Mouse (Mus musculus): ENCODE results near the gene Igfbp2. TPM values are rescaled to one million over a fixed set of nuclear protein-coding genes. Genes with fewer than 3 reads are reported as not detected.

Igfbp2 gene
- total and polyA plus RNA-seq, 2 experiments from 2014 or later, result 10.2 to 140 TPM

DNA sequence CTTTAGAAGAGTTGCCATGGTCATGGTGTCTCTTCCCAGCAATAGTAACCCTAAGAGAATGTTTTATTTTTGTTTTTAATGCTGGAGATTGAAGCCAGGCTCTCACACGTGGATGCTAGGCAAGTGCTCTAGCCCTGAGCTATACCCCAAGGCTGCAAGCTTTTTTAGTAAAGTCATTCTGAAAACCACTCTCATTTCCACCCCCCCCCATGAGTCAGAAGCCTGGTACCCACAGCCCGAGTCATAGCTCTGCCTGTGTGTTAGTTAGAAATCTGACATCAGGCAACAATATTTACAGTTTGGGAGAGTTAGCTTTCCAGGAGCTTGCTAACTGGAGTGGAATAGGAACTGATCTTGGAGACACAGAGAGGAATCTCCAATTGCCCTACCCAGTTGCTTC, 25.9 kb upstream of the Igfbp2 start:
- no peak overlapping the region for H3K4me3 ChIP-seq (ENCODE audit: low read depth, low read length)
- no peak for TF ChIP-seq EP300 (IDR thresholded peaks at IDR 0.05; ENCODE audit: low read depth)
- TF ChIP-seq CTCF (IDR thresholded peaks at IDR 0.05; ENCODE audit: low read depth), result no peak
- no peak for DNase-seq (ENCODE audit: low spot score)
- H3K36me3 ChIP-seq (replicated peaks; ENCODE audit: control insufficient read depth, insufficient read depth, low read length), result no peaks in the 10 kb centered on the region
- H3K9ac ChIP-seq (replicated peaks; ENCODE audit: low read depth, low read length), result no peak overlapping the region
- WGBS, result 82% methylated on average over 2 of the region's 2 CpGs
- ATAC-seq (ENCODE audit: insufficient read depth, low read depth), result no peak
- no peaks in the 10 kb centered on the region for H3K9me3 ChIP-seq (replicated peaks; ENCODE audit: control insufficient read depth, low read length)
- H3K27ac ChIP-seq (ENCODE audit: low read depth), result no peak overlapping the region
- H3K27me3 ChIP-seq (ENCODE audit: control insufficient read depth, insufficient read depth, low read length), result no peaks in the 10 kb centered on the region
- no peaks in the 10 kb centered on the region for H3K4me1 ChIP-seq (ENCODE audit: control insufficient read depth, insufficient read depth)
- H3K4me2 ChIP-seq (ENCODE audit: low read depth, low read length), result no peak overlapping the region

DNA sequence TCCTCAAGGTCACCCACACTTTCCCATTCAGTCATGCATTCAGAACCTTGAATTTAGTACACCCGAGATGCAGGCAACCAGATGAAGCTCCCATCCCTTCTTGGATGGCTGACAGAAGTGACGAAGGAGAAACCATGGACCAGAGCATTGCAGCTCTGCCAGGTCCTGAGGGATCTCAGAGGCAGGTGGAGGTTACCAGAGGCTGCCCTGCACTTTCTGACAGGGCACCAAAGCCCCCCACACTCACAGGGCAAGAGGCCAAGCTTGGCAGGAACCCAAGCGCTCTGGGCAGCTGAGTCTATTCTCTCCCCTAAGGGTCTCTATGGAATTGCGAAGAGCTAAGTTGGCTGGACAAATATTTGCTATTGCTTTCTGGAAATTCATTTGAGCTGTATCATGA, 20.3 kb upstream of the Igfbp2 start:
- ATAC-seq (ENCODE audit: insufficient read depth, low read depth), result no peak
- no peak overlapping the region for H3K4me2 ChIP-seq (ENCODE audit: low read depth, low read length)
- H3K27me3 ChIP-seq (ENCODE audit: control insufficient read depth, insufficient read depth, low read length), result no peaks in the 10 kb centered on the region
- no peak for DNase-seq (ENCODE audit: low spot score)
- H3K4me1 ChIP-seq (ENCODE audit: control insufficient read depth, insufficient read depth), result no peaks in the 10 kb centered on the region
- H3K9me3 ChIP-seq (replicated peaks; ENCODE audit: control insufficient read depth, low read length), result no peaks in the 10 kb centered on the region
- no peak overlapping the region for H3K27ac ChIP-seq (ENCODE audit: low read depth)
- no peaks in the 10 kb centered on the region for H3K36me3 ChIP-seq (replicated peaks; ENCODE audit: control insufficient read depth, insufficient read depth, low read length)
- H3K9ac ChIP-seq (replicated peaks; ENCODE audit: low read depth, low read length), result no peak overlapping the region
- TF ChIP-seq EP300 (IDR thresholded peaks at IDR 0.05; ENCODE audit: low read depth) (no peak), CTCF (IDR thresholded peaks at IDR 0.05; ENCODE audit: low read depth) (no peak)
- 65% methylated on average over 4 of the region's 4 CpGs for WGBS
- no peak overlapping the region for H3K4me3 ChIP-seq (ENCODE audit: low read depth, low read length)

DNA sequence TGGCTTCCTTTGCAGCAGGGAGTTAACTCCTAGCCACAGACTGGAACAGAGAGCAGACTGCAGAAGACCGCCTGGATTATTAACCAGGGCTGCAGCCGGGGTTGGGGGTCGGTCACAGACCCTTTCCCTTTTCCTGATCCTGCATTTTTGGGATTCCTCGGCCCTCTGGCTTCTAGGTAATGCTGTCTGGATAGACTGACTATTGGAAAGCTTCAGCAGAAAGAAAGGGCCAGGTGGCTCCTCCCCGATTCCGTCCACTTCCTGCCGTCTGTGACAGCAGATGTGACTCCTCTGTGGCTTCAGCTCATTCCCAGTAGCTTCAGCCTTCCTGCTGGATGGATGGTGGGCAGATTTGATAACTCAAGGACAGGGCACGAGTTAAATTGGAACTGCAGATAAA, 19.3 kb upstream of the Igfbp2 start:
- 36% methylated on average over 8 of the region's 8 CpGs for WGBS

DNA sequence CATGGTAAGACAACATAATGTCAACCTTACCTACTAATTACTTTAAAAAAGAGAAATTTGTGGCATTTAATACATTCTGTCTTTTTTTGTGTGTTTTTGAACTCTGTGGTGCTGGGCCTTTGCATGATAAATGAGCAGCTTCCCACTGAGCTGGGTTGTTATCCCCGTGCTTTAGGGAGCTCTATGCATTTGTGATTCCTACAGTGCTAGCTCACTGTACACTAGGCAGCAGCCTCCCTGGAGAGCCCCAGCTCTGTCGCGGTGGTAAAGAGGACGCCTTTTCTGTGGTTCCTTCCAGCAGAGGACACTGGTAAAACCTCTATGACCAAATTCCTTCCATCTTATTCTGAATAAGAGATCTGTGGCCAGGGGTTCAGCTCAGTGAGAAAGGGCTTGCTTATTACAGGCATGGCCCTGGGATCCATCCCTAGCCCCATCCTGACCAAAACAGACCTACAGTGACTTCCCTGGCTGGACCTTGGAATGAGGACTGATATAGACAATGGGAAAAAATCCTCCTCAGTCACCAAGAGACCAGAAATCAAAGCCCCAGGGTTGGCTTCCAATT, 18.7 kb upstream of the Igfbp2 start:
- Histone ChIP-seq H3K4me2 (ENCODE audit: low read depth, low read length) (no peak overlapping the region), H3K27me3 (ENCODE audit: control insufficient read depth, insufficient read depth, low read length) (no peaks in the 10 kb centered on the region), H3K27ac (ENCODE audit: low read depth) (no peak overlapping the region), H3K4me1 (ENCODE audit: control insufficient read depth, insufficient read depth) (no peaks in the 10 kb centered on the region), H3K9ac (replicated peaks; ENCODE audit: low read depth, low read length) (no peak overlapping the region), H3K9me3 (replicated peaks; ENCODE audit: control insufficient read depth, low read length) (no peaks in the 10 kb centered on the region), H3K36me3 (replicated peaks; ENCODE audit: control insufficient read depth, insufficient read depth, low read length) (no peaks in the 10 kb centered on the region), H3K4me3 (ENCODE audit: low read depth, low read length) (no peak overlapping the region)
- DNase-seq (ENCODE audit: low spot score), result no peak
- no peak for TF ChIP-seq EP300 (IDR thresholded peaks at IDR 0.05; ENCODE audit: low read depth)
- TF ChIP-seq CTCF (IDR thresholded peaks at IDR 0.05; ENCODE audit: low read depth), result no peak
- no peak for ATAC-seq (ENCODE audit: insufficient read depth, low read depth)
- WGBS, result 50% methylated on average over 4 of the region's 4 CpGs

More for the DNA sequence above, 19.3 kb upstream of the Igfbp2 start:
- no peaks in the 10 kb centered on the region for H3K27me3 ChIP-seq (ENCODE audit: control insufficient read depth, insufficient read depth, low read length)
- no peak overlapping the region for H3K9ac ChIP-seq (replicated peaks; ENCODE audit: low read depth, low read length)
- H3K27ac ChIP-seq (ENCODE audit: low read depth), result no peak overlapping the region
- H3K4me1 ChIP-seq (ENCODE audit: control insufficient read depth, insufficient read depth), result no peaks in the 10 kb centered on the region
- no peaks in the 10 kb centered on the region for H3K36me3 ChIP-seq (replicated peaks; ENCODE audit: control insufficient read depth, insufficient read depth, low read length)
- H3K4me3 ChIP-seq (ENCODE audit: low read depth, low read length), result no peak overlapping the region
- H3K4me2 ChIP-seq (ENCODE audit: low read depth, low read length), result no peak overlapping the region
- no peaks in the 10 kb centered on the region for H3K9me3 ChIP-seq (replicated peaks; ENCODE audit: control insufficient read depth, low read length)
- TF ChIP-seq EP300 (IDR thresholded peaks at IDR 0.05; ENCODE audit: low read depth) (no peak), CTCF (IDR thresholded peaks at IDR 0.05; ENCODE audit: low read depth) (no peak)
- DNase-seq (ENCODE audit: low spot score) (no peak), ATAC-seq (ENCODE audit: insufficient read depth, low read depth) (no peak)

DNA sequence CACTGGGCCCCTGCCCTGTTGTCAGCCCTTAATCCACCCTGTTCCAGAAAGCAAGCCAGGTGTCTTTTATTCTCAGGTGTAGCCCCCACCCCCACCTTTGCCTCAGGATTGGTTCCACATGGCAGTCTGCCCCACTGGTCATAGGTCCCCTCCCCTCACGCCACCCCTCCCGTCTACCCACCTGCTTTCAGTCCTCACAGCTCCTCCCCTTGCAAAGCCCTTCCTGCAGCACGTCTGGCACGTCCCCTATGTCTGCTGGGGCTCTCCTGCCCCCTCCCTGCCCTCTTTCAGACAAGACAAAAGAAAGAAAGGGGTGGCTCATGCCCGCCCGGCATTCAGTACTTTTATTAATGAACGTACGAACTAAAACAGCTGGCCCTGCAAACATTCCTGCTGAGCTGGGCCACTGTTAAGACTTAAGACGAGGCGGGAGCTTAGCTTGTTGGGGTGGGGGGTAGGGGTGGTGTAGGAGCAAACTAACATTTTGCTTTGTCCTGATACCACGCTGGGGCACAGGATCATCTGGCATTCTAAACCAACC, 18.2 kb upstream of the Igfbp2 start:
- TF ChIP-seq EP300 (IDR thresholded peaks at IDR 0.05; ENCODE audit: low read depth) (no peak), CTCF (IDR thresholded peaks at IDR 0.05; ENCODE audit: low read depth) (no peak)
- Histone ChIP-seq H3K4me3 (ENCODE audit: low read depth, low read length) (no peak overlapping the region), H3K27me3 (ENCODE audit: control insufficient read depth, insufficient read depth, low read length) (no peaks in the 10 kb centered on the region), H3K9ac (replicated peaks; ENCODE audit: low read depth, low read length) (no peak overlapping the region), H3K4me1 (ENCODE audit: control insufficient read depth, insufficient read depth) (no peaks in the 10 kb centered on the region), H3K4me2 (ENCODE audit: low read depth, low read length) (no peak overlapping the region), H3K27ac (ENCODE audit: low read depth) (no peak overlapping the region), H3K9me3 (replicated peaks; ENCODE audit: control insufficient read depth, low read length) (no peaks in the 10 kb centered on the region), H3K36me3 (replicated peaks; ENCODE audit: control insufficient read depth, insufficient read depth, low read length) (no peaks in the 10 kb centered on the region)
- WGBS, result 39% methylated on average over 11 of the region's 11 CpGs
- no peak for DNase-seq (ENCODE audit: low spot score)
- ATAC-seq (ENCODE audit: insufficient read depth, low read depth), result no peak

DNA sequence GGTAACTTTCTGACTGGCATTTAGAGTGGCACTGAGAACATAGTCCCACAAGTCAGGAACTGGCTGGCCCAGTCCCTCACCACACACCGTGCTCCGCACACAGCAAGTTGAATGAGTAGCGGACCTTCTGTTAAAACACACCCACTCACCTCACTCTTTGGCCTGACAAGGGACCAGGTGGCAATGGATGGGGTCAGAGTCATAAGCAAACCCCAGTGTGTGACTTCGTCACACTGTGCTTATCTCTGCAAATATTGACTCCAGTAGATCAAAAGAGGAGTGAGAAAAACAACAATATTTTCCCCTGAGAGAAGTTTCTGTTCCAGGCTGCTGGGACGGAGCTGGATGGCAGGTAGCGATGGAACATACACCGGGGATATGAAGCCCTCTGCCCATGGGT, 15.0 kb upstream of the Igfbp2 start:
- no peaks in the 10 kb centered on the region for H3K36me3 ChIP-seq (replicated peaks; ENCODE audit: control insufficient read depth, insufficient read depth, low read length)
- WGBS, result 93% methylated on average over 7 of the region's 7 CpGs
- H3K9ac ChIP-seq (replicated peaks; ENCODE audit: low read depth, low read length), result no peak overlapping the region
- no peak overlapping the region for H3K27ac ChIP-seq (ENCODE audit: low read depth)
- H3K9me3 ChIP-seq (replicated peaks; ENCODE audit: control insufficient read depth, low read length), result no peaks in the 10 kb centered on the region
- no peak overlapping the region for H3K4me2 ChIP-seq (ENCODE audit: low read depth, low read length)
- ATAC-seq (ENCODE audit: insufficient read depth, low read depth), result no peak
- no peaks in the 10 kb centered on the region for H3K27me3 ChIP-seq (ENCODE audit: control insufficient read depth, insufficient read depth, low read length)
- TF ChIP-seq EP300 (IDR thresholded peaks at IDR 0.05; ENCODE audit: low read depth) (no peak), CTCF (IDR thresholded peaks at IDR 0.05; ENCODE audit: low read depth) (no peak)
- H3K4me1 ChIP-seq (ENCODE audit: control insufficient read depth, insufficient read depth), result no peaks in the 10 kb centered on the region
- DNase-seq (ENCODE audit: low spot score), result no peak
- no peak overlapping the region for H3K4me3 ChIP-seq (ENCODE audit: low read depth, low read length)
